Mouse (Mus musculus) brain, embryonic 14.5 days (tissue): ENCODE measurements around the gene Tuba1a.

ENCODE experiments used
- CTCF ChIP-seq: fragments of 200-500 bp; IDR thresholded peaks from 2 replicates; pipeline ENCODE4 v1.5.1; 2012; ENCODE audit warnings: inconsistent platforms, mild to moderate bottlenecking, moderate library complexity, borderline replicate concordance; ENCODE audit not compliant: insufficient read depth, insufficient read length; ENCODE audit errors: extremely low read depth
- POLR2A ChIP-seq: fragments of 200-500 bp; IDR thresholded peaks from 2 replicates; pipeline ENCODE4 v1.6.1; 2012; ENCODE audit warnings: mild to moderate bottlenecking, inconsistent platforms, borderline replicate concordance; ENCODE audit not compliant: poor library complexity, insufficient read depth, insufficient read length, severe bottlenecking; ENCODE audit errors: extremely low read depth

- TF ChIP-seq POLR2A (no peak), CTCF (no peak)
Measured at GRCm38 (mm10) chr15:98968701-98969371, 15.3 kb upstream of the Tuba1a start.
